Mouse (Mus musculus): ENCODE data around the gene U2af1l4. TPM values are rescaled to one million over a fixed set of nuclear protein-coding genes. Genes with fewer than 3 reads are reported as not detected.

The U2af1l4 gene
- polyA plus RNA-seq, 2 experiments, result 75.8 to 95.6 TPM

GRCm38 (mm10) chr7:30591605-30591951 is 28.5 kb downstream of the U2af1l4 start:
- ATAC-seq (ENCODE audit: low FRiP score, low read depth), result no peak

GRCm38 (mm10) chr7:30592772-30593423 is 29.8 kb downstream of the U2af1l4 start:
- no peaks in the 10 kb centered on the region for H3K36me3 ChIP-seq (ENCODE audit: control insufficient read depth, insufficient read depth, low read length)
- H3K4me2 ChIP-seq (replicated peaks; ENCODE audit: low read depth, low read length, severe bottlenecking), result no peak overlapping the region
- H3K27ac ChIP-seq (replicated peaks; ENCODE audit: low read depth, low read length), result no peak overlapping the region
- no peaks in the 10 kb centered on the region for H3K27me3 ChIP-seq (ENCODE audit: control insufficient read depth, insufficient read depth, low read length)
- no peak for DNase-seq (ENCODE audit: low spot score)
- H3K4me3 ChIP-seq (replicated peaks; ENCODE audit: low read length), result no peak overlapping the region
- TF ChIP-seq POLR2A (IDR thresholded peaks at IDR 0.05; ENCODE audit: borderline replicate concordance, extremely low read depth, insufficient read depth, insufficient read length), result no peak
- H3K9ac ChIP-seq (ENCODE audit: low read depth, low read length, severe bottlenecking), result no peak overlapping the region
- no peaks in the 10 kb centered on the region for H3K9me3 ChIP-seq (ENCODE audit: control insufficient read depth, low read length)
- WGBS, result 39% methylated on average over 5 of the region's 5 CpGs
- ATAC-seq (ENCODE audit: low FRiP score, low read depth), result no peak
- peaks cover 3% of the 10 kb centered on the region; the same call in 1 of the 2 replicates for H3K4me1 ChIP-seq (ENCODE audit: control insufficient read depth, insufficient read depth, low read length)

More at GRCm38 (mm10) chr7:30591605-30591951, 28.5 kb downstream of the U2af1l4 start:
- no peak for DNase-seq (ENCODE audit: low spot score)
- no peak overlapping the region for H3K9ac ChIP-seq (ENCODE audit: low read depth, low read length, severe bottlenecking)
- H3K4me1 ChIP-seq (ENCODE audit: control insufficient read depth, insufficient read depth, low read length), result peaks cover 14% of the 10 kb centered on the region
- 43% methylated on average over 4 of the region's 4 CpGs for WGBS
- no peaks in the 10 kb centered on the region for H3K9me3 ChIP-seq (ENCODE audit: control insufficient read depth, low read length)
- no peaks in the 10 kb centered on the region for H3K27me3 ChIP-seq (ENCODE audit: control insufficient read depth, insufficient read depth, low read length)
- TF ChIP-seq POLR2A (IDR thresholded peaks at IDR 0.05; ENCODE audit: borderline replicate concordance, extremely low read depth, insufficient read depth, insufficient read length), result no peak
- H3K4me2 ChIP-seq (replicated peaks; ENCODE audit: low read depth, low read length, severe bottlenecking), result no peak overlapping the region
- H3K36me3 ChIP-seq (ENCODE audit: control insufficient read depth, insufficient read depth, low read length), result peaks cover 2% of the 10 kb centered on the region
- no peak overlapping the region for H3K27ac ChIP-seq (replicated peaks; ENCODE audit: low read depth, low read length)
- no peak overlapping the region for H3K4me3 ChIP-seq (replicated peaks; ENCODE audit: low read length)

- Histone ChIP-seq H3K4me2 (replicated peaks; ENCODE audit: low read depth, low read length, severe bottlenecking) (no peak overlapping the region), H3K9ac (ENCODE audit: low read depth, low read length, severe bottlenecking) (no peak overlapping the region), H3K9me3 (ENCODE audit: control insufficient read depth, low read length) (no peaks in the 10 kb centered on the region), H3K27ac (replicated peaks; ENCODE audit: low read depth, low read length) (no peak overlapping the region), H3K4me1 (ENCODE audit: control insufficient read depth, insufficient read depth, low read length) (peaks cover 3% of the 10 kb centered on the region; the same call in 1 of the 2 replicates), H3K4me3 (replicated peaks; ENCODE audit: low read length) (no peak overlapping the region), H3K27me3 (ENCODE audit: control insufficient read depth, insufficient read depth, low read length) (no peaks in the 10 kb centered on the region), H3K36me3 (ENCODE audit: control insufficient read depth, insufficient read depth, low read length) (no peaks in the 10 kb centered on the region)
- WGBS, result 76% methylated on average over 10 of the region's 10 CpGs
- no peak for TF ChIP-seq POLR2A (IDR thresholded peaks at IDR 0.05; ENCODE audit: borderline replicate concordance, extremely low read depth, insufficient read depth, insufficient read length)
- DNase-seq (ENCODE audit: low spot score), result no peak
- no peak for ATAC-seq (ENCODE audit: low FRiP score, low read depth)
These were observed 30.7 kb downstream of the U2af1l4 start for GRCm38 (mm10) chr7:30593579-30594509.

- no peak for DNase-seq (ENCODE audit: low spot score)
- Histone ChIP-seq H3K36me3 (ENCODE audit: control insufficient read depth, insufficient read depth, low read length) (no peaks in the 10 kb centered on the region), H3K9ac (ENCODE audit: low read depth, low read length, severe bottlenecking) (no peak overlapping the region), H3K4me2 (replicated peaks; ENCODE audit: low read depth, low read length, severe bottlenecking) (no peak overlapping the region), H3K27me3 (ENCODE audit: control insufficient read depth, insufficient read depth, low read length) (no peaks in the 10 kb centered on the region), H3K4me3 (replicated peaks; ENCODE audit: low read length) (no peak overlapping the region), H3K4me1 (ENCODE audit: control insufficient read depth, insufficient read depth, low read length) (peaks cover 3% of the 10 kb centered on the region; the same call in 1 of the 2 replicates), H3K27ac (replicated peaks; ENCODE audit: low read depth, low read length) (no peak overlapping the region), H3K9me3 (ENCODE audit: control insufficient read depth, low read length) (no peaks in the 10 kb centered on the region)
- 66% methylated on average over 4 of the region's 4 CpGs for WGBS
- ATAC-seq (ENCODE audit: low FRiP score, low read depth), result no peak
- TF ChIP-seq POLR2A (IDR thresholded peaks at IDR 0.05; ENCODE audit: borderline replicate concordance, extremely low read depth, insufficient read depth, insufficient read length), result no peak
These were observed 31.5 kb downstream of the U2af1l4 start for GRCm38 (mm10) chr7:30594510-30595024.

- Histone ChIP-seq H3K9me3 (ENCODE audit: control insufficient read depth, low read length) (no peaks in the 10 kb centered on the region), H3K27ac (replicated peaks; ENCODE audit: low read depth, low read length) (no peak overlapping the region), H3K27me3 (ENCODE audit: control insufficient read depth, insufficient read depth, low read length) (no peaks in the 10 kb centered on the region), H3K4me3 (replicated peaks; ENCODE audit: low read length) (no peak overlapping the region), H3K9ac (ENCODE audit: low read depth, low read length, severe bottlenecking) (no peak overlapping the region), H3K4me1 (ENCODE audit: control insufficient read depth, insufficient read depth, low read length) (no peaks in the 10 kb centered on the region), H3K4me2 (replicated peaks; ENCODE audit: low read depth, low read length, severe bottlenecking) (no peak overlapping the region), H3K36me3 (ENCODE audit: control insufficient read depth, insufficient read depth, low read length) (no peaks in the 10 kb centered on the region)
- no peak for DNase-seq (ENCODE audit: low spot score)
- no peak for TF ChIP-seq POLR2A (IDR thresholded peaks at IDR 0.05; ENCODE audit: borderline replicate concordance, extremely low read depth, insufficient read depth, insufficient read length)
- WGBS, result 66% methylated on average over 5 of the region's 5 CpGs
- ATAC-seq (ENCODE audit: low FRiP score, low read depth), result no peak
These were observed 33.0 kb downstream of the U2af1l4 start for GRCm38 (mm10) chr7:30596093-30596492.
